In genomic region chr11:32020031-32020965, GRCm38 (mm10) we compare ENCODE assay signal across 8 mouse cellular contexts. TPM values are rescaled to one million over a fixed set of nuclear protein-coding genes. Genes with fewer than 3 reads are reported as not detected.
DNase-seq lines count a peak whose midpoint lies in the region; ATAC-seq and TF ChIP-seq lines count a peak whose summit lies in the region.

No protein-coding gene starts in this region.

- no peak for TF ChIP-seq CTCF in kidney, adult 2 months (conservative IDR thresholded peaks at IDR 0.05; ENCODE audit: insufficient read depth, insufficient read length, low read depth, low read length)

- no peak for DNase-seq in kidney, adult 2 months
- DNase-seq in CD4-positive helper T cell, adult 2 months (ENCODE audit: low read depth, low spot score): peak; percentile 81
- DNase-seq in adrenal gland, adult 8-10 months: peak; percentile 74
- DNase-seq in gastrocnemius, postnatal 25 days: peak; percentile 44
- DNase-seq in naive thymus-derived CD4-positive, alpha-beta T cell, adult 2 months (ENCODE audit: low read depth): peak; percentile 71
- no peak for DNase-seq in ovary, adult 18-20 months (ENCODE audit: low spot score)

- TF ChIP-seq POLR2A in kidney, adult 2 months (IDR thresholded peaks at IDR 0.05; ENCODE audit: low read depth, low read length): no peak

- H3K4me3 ChIP-seq in kidney, embryonic 16.5 days (ENCODE audit: low read length): no peak overlapping the region
- no peak overlapping the region for H3K4me3 ChIP-seq in kidney, adult 2 months (ENCODE audit: insufficient read depth, low read depth, low read length)

- no peaks in the 10 kb centered on the region for H3K27me3 ChIP-seq in kidney, embryonic 16.5 days (ENCODE audit: insufficient read depth, low read length)
- H3K27me3 ChIP-seq in kidney, adult 2 months (replicated peaks; ENCODE audit: control insufficient read depth, insufficient read depth, low read length): no peaks in the 10 kb centered on the region

- H3K4me1 ChIP-seq in kidney, embryonic 16.5 days (ENCODE audit: insufficient read depth, low read length): peaks cover 8% of the 10 kb centered on the region
- H3K4me1 ChIP-seq in kidney, adult 2 months (ENCODE audit: control insufficient read depth, insufficient read depth, low read length): no peaks in the 10 kb centered on the region

- H3K4me2 ChIP-seq in kidney, embryonic 16.5 days (replicated peaks; ENCODE audit: low read depth, low read length): no peak overlapping the region

- no peaks in the 10 kb centered on the region for H3K9me3 ChIP-seq in kidney, embryonic 16.5 days (ENCODE audit: low read length)

- H3K9ac ChIP-seq in kidney, embryonic 16.5 days (replicated peaks; ENCODE audit: low read length): no peak overlapping the region

- peak; percentile 51 for ATAC-seq in kidney, embryonic 16.5 days (ENCODE audit: low FRiP score, low TSS enrichment)
- ATAC-seq in cerebellum, adult (ENCODE audit: insufficient number of reproducible peaks, low FRiP score, low TSS enrichment): no peak

- no peaks in the 10 kb centered on the region for H3K36me3 ChIP-seq in kidney, embryonic 16.5 days (ENCODE audit: insufficient read depth, low read length)
- no peaks in the 10 kb centered on the region for H3K36me3 ChIP-seq in kidney, adult 2 months (ENCODE audit: control insufficient read depth, insufficient read depth, low read length)

- WGBS in kidney, embryonic 16.5 days: 29% methylated on average over 8 of the region's 8 CpGs
- WGBS in kidney, adult 2 months: 52% methylated on average over 8 of the region's 8 CpGs

- H3K27ac ChIP-seq in kidney, embryonic 16.5 days (ENCODE audit: low read length): 0 out of 2 replicates have a peak overlapping the region, but pooled peaks have one; percentile 10
- no peak overlapping the region for H3K27ac ChIP-seq in kidney, adult 2 months (ENCODE audit: insufficient read depth, low read depth, low read length)

RNA-seq across cellular contexts. Expression of gene Nsg2, which starts 20.0 kb away (rescaled TPM):
- 5.9 and 8.4 TPM in 2 replicates for polyA plus RNA-seq in kidney, embryonic 16.5 days (2015; fragmentation: Nextera tagmentation; extraction: Ambion mirVana)
- 2.9 and 4.0 TPM in 2 replicates for polyA plus RNA-seq in kidney, adult 2 months (2012; rRNA removed)
- 10 to 100 TPM; 37.1 to 76.7 (median 48.5) TPM for total RNA-seq in adrenal gland, adult 8-10 months (2022)
- under 1 TPM; 0.26 to 0.35 TPM for total RNA-seq in gastrocnemius, postnatal 25 days (2021)

RNA-seq across cellular contexts. Expression of gene 4930524B15Rik, which starts 54.9 kb away (rescaled TPM):
- polyA plus RNA-seq in kidney, embryonic 16.5 days (2015; fragmentation: Nextera tagmentation; extraction: Ambion mirVana): 0.17 TPM in 1 of 2 replicates, not detected in the other
- polyA plus RNA-seq in kidney, adult 2 months (2012; rRNA removed): not detected in 2 replicates
- not detected for total RNA-seq in adrenal gland, adult 8-10 months (2022)
- total RNA-seq in gastrocnemius, postnatal 25 days (2021): not detected

Comparison
In these comparisons a context has a peak if more than half of its experiments do, and no peak if none do; other contexts are left out.
1. DNase-seq: peak in CD4-positive helper T cell, adult 2 months (single experiment), adrenal gland, adult 8-10 months (single experiment), gastrocnemius, postnatal 25 days (single experiment) and naive thymus-derived CD4-positive, alpha-beta T cell, adult 2 months (single experiment); none in kidney, adult 2 months (single experiment) and ovary, adult 18-20 months (single experiment).
2. RNA of gene Nsg2, which starts 20.0 kb away (total RNA-seq): 37.1 to 76.7 TPM in adrenal gland, adult 8-10 months; 0.26 to 0.35 TPM in gastrocnemius, postnatal 25 days; every median in the first group is over 10 times any median in the second.